Mouse (Mus musculus): ENCODE data around the gene Trim37. TPM values are rescaled to one million over a fixed set of nuclear protein-coding genes. Genes with fewer than 3 reads are reported as not detected.

Gene Trim37
- total RNA-seq (2012; rRNA removed) (40.5 and 41.9 TPM in 2 replicates), total RNA-seq (2014; rRNA removed) (36.2 and 43.6 TPM in 2 replicates), polyA plus RNA-seq (2012; ENCODE audit: insufficient read length, low read depth) (60.6 and 71.0 TPM in 2 replicates)

DNA sequence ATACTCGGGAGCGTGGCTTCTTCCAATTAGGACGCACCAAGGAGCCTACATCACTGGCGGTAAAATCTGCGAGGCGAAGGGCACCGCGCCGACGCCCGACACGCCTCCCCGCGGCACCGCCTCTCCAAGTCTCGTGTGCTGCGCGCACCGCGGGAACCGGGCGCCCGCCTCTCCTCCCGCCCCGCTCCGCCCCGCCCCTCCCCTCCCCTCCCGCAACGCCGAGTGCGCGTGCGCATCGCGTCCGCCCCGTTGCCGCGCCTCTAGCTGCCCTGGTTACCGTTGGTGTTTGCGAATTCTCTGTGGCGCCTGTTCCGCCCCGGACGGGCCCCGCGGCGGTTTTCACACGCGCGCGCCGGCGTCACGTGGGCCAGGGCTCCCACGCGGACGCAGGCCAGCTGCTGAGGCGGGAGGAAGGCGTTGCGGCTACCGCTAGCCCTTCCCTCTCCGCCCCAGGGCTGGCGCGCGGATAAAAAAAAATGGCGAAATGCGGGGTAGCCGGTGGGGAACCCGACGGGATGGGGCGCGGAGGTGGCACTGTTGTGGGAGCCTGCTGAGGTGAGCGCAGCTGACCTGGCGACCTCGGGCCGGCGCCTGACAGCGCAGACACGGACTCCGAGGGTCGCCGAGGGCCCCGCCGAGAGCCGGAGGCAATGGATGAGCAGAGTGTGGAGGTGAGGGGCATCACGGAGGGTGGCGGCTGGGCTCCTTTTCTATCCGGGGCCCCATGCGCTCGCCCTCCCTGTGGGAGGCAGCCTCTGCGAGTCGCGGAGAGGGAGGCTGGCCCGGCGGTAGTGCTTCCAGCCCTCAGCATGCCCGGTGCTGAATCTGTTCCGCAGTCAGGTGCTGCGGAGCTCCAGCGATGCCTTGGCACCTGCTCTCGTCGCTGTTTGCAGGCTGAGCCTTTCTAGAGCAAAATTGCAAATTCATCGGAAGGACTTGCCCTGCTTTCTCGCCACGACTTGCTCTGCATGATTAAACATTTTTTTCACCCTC lies at the start of gene Trim37:
Gene Trim37, plus strand, starts transcription at position 254 of the 993 bp plus-strand sequence.
- H3K79me2 ChIP-seq (replicated peaks; ENCODE audit: control insufficient read depth, extremely low read depth, insufficient read depth, poor library complexity, severe bottlenecking): peaks cover 11% of the 10 kb centered on the region
- peak within 1 kb of the TSS; percentile 34 for H3K27ac ChIP-seq (ENCODE audit: insufficient read depth, low read depth)
- dilution Hi-C loops (cut with MboI; ENCODE audit: extremely low pct_ligation_motif_present, extremely low pct_unique_long_range_greater_than_20kb, low sequenced_read_pairs): no loop called here
- TF ChIP-seq USF2 (conservative IDR thresholded peaks at IDR 0.05; ENCODE audit: low read depth, low read length) (peak; percentile 53; the same call in 1 of the 2 replicates), IRF4 (IDR thresholded peaks at IDR 0.05; ENCODE audit: low read depth, low read length) (no peak), MAZ (IDR thresholded peaks at IDR 0.05; ENCODE audit: low read depth, low read length) (peak; percentile 57; the same call in 1 of the 2 replicates), MAX (IDR thresholded peaks at IDR 0.05; ENCODE audit: low read length) (peak; percentile 65), JUN (IDR thresholded peaks at IDR 0.05; ENCODE audit: insufficient read depth, low read depth, low read length) (no peak), USF1 (IDR thresholded peaks at IDR 0.05; ENCODE audit: low read depth, low read length) (peak; percentile 88), SMC3 (IDR thresholded peaks at IDR 0.05; ENCODE audit: low read depth, low read length) (no peak), MYC (IDR thresholded peaks at IDR 0.05; ENCODE audit: low read depth, low read length) (peak; percentile 26; the same call in 1 of the 2 replicates), ZNF384 (IDR thresholded peaks at IDR 0.05; ENCODE audit: low read depth, low read length) (0 out of 2 replicates have a peak, but pooled peaks have one; percentile 47), MEF2A (IDR thresholded peaks at IDR 0.05; ENCODE audit: borderline replicate concordance, low read depth, low read length) (no peak), NRF1 (IDR thresholded peaks at IDR 0.05; ENCODE audit: low read depth, low read length) (peak; percentile 84), NELFE (IDR thresholded peaks at IDR 0.05; ENCODE audit: low read depth, low read length) (peak; percentile 87), SIN3A (IDR thresholded peaks at IDR 0.05; ENCODE audit: low read length) (peak; percentile 82), MAFK (IDR thresholded peaks at IDR 0.05; ENCODE audit: insufficient replicate concordance, low read length) (no peak; the same call in 1 of the 2 replicates), ZKSCAN1 (IDR thresholded peaks at IDR 0.05; ENCODE audit: borderline replicate concordance, low read depth, low read length) (no peak), EP300 (IDR thresholded peaks at IDR 0.05; ENCODE audit: low read length) (no peak), PAX5 (IDR thresholded peaks at IDR 0.05; ENCODE audit: low read length) (no peak), E2F4 (IDR thresholded peaks at IDR 0.05; ENCODE audit: insufficient replicate concordance, low read depth, low read length) (no peak), ETS1 (conservative IDR thresholded peaks at IDR 0.05; ENCODE audit: low read depth, low read length) (no peak; the same call in 1 of the 2 replicates), POLR2A (IDR thresholded peaks at IDR 0.05; ENCODE audit: low read depth, low read length) (peak; percentile 91), TBP (conservative IDR thresholded peaks at IDR 0.05; ENCODE audit: low read depth, low read length) (no peak), UBTF (IDR thresholded peaks at IDR 0.05; ENCODE audit: low read depth, low read length) (peak; percentile 82; the same call in 1 of the 2 replicates), TCF12 (IDR thresholded peaks at IDR 0.05; ENCODE audit: low read depth, low read length) (peak; percentile 30; the same call in 1 of the 2 replicates), GABPA (IDR thresholded peaks at IDR 0.05; ENCODE audit: insufficient replicate concordance, low read depth, low read length) (no peak), CTCF (conservative IDR thresholded peaks at IDR 0.05 in 1 of 2, IDR thresholded peaks at IDR 0.05 in 1 of 2; ENCODE audit: low read depth in 2 of 2, low read length in 2 of 2) (no peak), ZC3H11A (IDR thresholded peaks at IDR 0.05; ENCODE audit: low read depth, low read length) (no peak), ZMIZ1 (IDR thresholded peaks at IDR 0.05; ENCODE audit: low read depth, low read length) (peak; percentile 81), MXI1 (IDR thresholded peaks at IDR 0.05; ENCODE audit: low read depth, low read length) (peak; percentile 98), RCOR1 (conservative IDR thresholded peaks at IDR 0.05; ENCODE audit: low read depth, low read length) (no peak), POLR2AphosphoS2 (IDR thresholded peaks at IDR 0.05; ENCODE audit: low read depth, low read length) (peak; percentile 67; the same call in 1 of the 2 replicates), JUND (conservative IDR thresholded peaks at IDR 0.05; ENCODE audit: low read depth, low read length) (no peak), BHLHE40 (IDR thresholded peaks at IDR 0.05; ENCODE audit: low read depth, low read length) (peak; percentile 75), KAT2A (IDR thresholded peaks at IDR 0.05; ENCODE audit: insufficient replicate concordance, low read length) (0 out of 2 replicates have a peak, but pooled peaks have one; percentile 47), ELF1 (IDR thresholded peaks at IDR 0.05; ENCODE audit: low read depth, low read length) (peak; percentile 23; the same call in 1 of the 2 replicates), RAD21 (IDR thresholded peaks at IDR 0.05; ENCODE audit: low read depth, low read length) (no peak), HCFC1 (IDR thresholded peaks at IDR 0.05; ENCODE audit: low read depth, low read length) (peak; percentile 56)

More for the DNA sequence above, at the start of gene Trim37:
- Histone ChIP-seq H3K4me1 (ENCODE audit: control insufficient read depth in 1 of 2, insufficient read depth in 2 of 2) (peaks cover 3 to 29% of the 10 kb centered on the region in 2 experiments), H3K27me3 (replicated peaks) (no peaks in the 10 kb centered on the region), H3K9ac (ENCODE audit: insufficient read depth, low read depth) (peak within 1 kb of the TSS; percentile 65), H3K4me2 (ENCODE audit: insufficient read depth, low read depth, poor library complexity, severe bottlenecking) (peak within 1 kb of the TSS; percentile 89), H3K9me3 (replicated peaks; ENCODE audit: low read length) (no peaks in the 10 kb centered on the region), H3K36me3 (replicated peaks in 1 of 2; ENCODE audit: control insufficient read depth in 1 of 2, insufficient read depth in 1 of 2, low read length in 1 of 2) (peaks cover 11 to 45% of the 10 kb centered on the region in 2 experiments), H3K4me3 (replicated peaks in 1 of 3; ENCODE audit: low read depth in 2 of 3, low read length in 2 of 3, poor library complexity in 1 of 3) (peak within 1 kb of the TSS; percentile 66 to 94 (median 77))
- in situ Hi-C loops (cut with MboI; ENCODE audit: low pct_ligation_motif_present, low pct_unique_long_range_greater_than_20kb, low sequenced_read_pairs): no loop called here
- DNase-seq (ENCODE audit: extremely low read depth): peak; percentile 91

All from CH12.LX (cell line).